Mouse (Mus musculus) kidney, postnatal 0 days (tissue): ENCODE measurements around the gene Gm20532. TPM values are rescaled to one million over a fixed set of nuclear protein-coding genes. Genes with fewer than 3 reads are reported as not detected.

ENCODE experiments used
- ATAC-seq: fragments of 200-750 bp; cut with Nextera tagmentation; replicated peaks from 2 replicates; pipeline ENCODE4 v1.8.0; 2017; ENCODE audit warnings: low read depth, moderate number of reproducible peaks, moderate TSS enrichment, moderate library complexity; ENCODE audit not compliant: low FRiP score
- DNase-seq: peaks from one replicate; pipeline ENCODE4 v3.0.0-alpha.2; 2016; ENCODE audit warnings: low spot score
- H3K27ac ChIP-seq: fragments of 300-500 bp; sonication (generic); 2 replicates; pipeline ENCODE4 v1.5.1; 2014; ENCODE audit warnings: mild to moderate bottlenecking
- H3K27me3 ChIP-seq: fragments of 300-500 bp; sonication (generic); 2 replicates; pipeline ENCODE4 v1.6.1; 2014; ENCODE audit warnings: low read length, mixed read lengths; ENCODE audit not compliant: insufficient read depth
- H3K36me3 ChIP-seq: fragments of 300-500 bp; sonication (generic); 2 replicates; pipeline ENCODE4 v1.6.1; 2014; ENCODE audit warnings: low read length, mixed read lengths; ENCODE audit not compliant: insufficient read depth
- H3K4me1 ChIP-seq: fragments of 300-500 bp; sonication (generic); replicated peaks from 2 replicates; pipeline ENCODE4 v1.6.1; 2014; ENCODE audit warnings: antibody characterized with exemption, low read length, mixed read lengths; ENCODE audit not compliant: insufficient read depth
- H3K4me2 ChIP-seq: fragments of 300-500 bp; sonication (generic); 2 replicates; pipeline ENCODE4 v1.6.1; 2014; ENCODE audit warnings: mild to moderate bottlenecking, low read length, moderate library complexity, mixed read lengths
- H3K4me3 ChIP-seq: fragments of 300-500 bp; sonication (generic); replicated peaks from 2 replicates; pipeline ENCODE4 v1.5.1; 2014; ENCODE audit warnings: low read depth, low read length
- H3K9ac ChIP-seq: fragments of 300-500 bp; sonication (generic); 2 replicates; pipeline ENCODE4 v1.6.1; 2014; ENCODE audit warnings: low read depth, low read length
- H3K9me3 ChIP-seq: fragments of 300-500 bp; sonication (generic); replicated peaks from 2 replicates; pipeline ENCODE4 v1.6.1; 2016; ENCODE audit warnings: low read length, inconsistent platforms, mixed read lengths
- CTCF ChIP-seq: IDR thresholded peaks from 2 replicates; pipeline ENCODE4 v1.5.1; 2016; ENCODE audit warnings: antibody characterized with exemption, low read depth, mild to moderate bottlenecking, moderate library complexity
- WGBS: fragments of 180-500 bp; shearing (Covaris S2); extraction: QIAGEN DNeasy Blood & Tissue Kit; methylation state at CpG from one replicate; pipeline ENCODE4 v1.1.7; 2014; 5-methylcytosine and 5-hydroxymethylcytosine counted together
- polyA plus RNA-seq: library from polyadenylated mRNA; unstranded; fragments of >200 nt; fragmentation: Nextera tagmentation; extraction: Ambion mirVana; gene quantifications from 2 replicates; pipeline ENCODE4 v1.2.1, GENCODE M21; 2015

Gm20532 gene
- polyA plus RNA-seq, 1 experiment from 2014 or later = not detected

DNA sequence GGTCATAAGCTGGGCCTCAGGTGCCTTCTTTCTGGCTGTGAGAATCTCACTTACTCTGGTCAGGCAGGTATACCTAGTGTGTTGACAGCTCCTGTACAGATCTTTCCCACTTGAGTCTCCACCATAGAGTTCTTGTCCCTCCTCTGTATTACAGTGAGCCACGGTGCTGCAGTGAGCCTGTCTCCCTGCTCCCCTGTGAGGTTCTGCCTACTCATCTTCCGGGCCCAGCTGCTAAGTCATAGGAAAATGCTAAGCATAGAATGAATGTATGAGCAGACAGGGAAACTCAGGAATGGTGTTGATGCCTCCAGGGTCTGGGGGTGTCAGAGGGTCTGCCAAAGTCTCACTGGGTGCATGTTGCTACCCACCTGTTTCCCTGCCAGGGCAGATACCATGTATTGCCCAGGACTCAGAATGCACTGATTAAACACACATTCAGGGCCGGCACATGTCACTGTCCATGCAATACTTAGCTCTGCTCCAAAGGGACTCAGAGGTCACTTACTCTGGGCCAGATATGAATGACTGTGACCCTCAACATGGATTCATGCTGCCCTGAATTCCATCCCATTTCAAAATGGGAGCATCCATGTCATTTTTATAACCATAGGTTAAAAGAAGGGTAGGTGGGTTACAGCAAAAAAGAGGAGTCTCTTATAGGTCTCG lies 29.2 kb downstream of the Gm20532 start:
- Histone ChIP-seq H3K9ac (no peak overlapping the region), H3K27ac (no peak overlapping the region), H3K4me2 (no peak overlapping the region), H3K9me3 (no peaks in the 10 kb centered on the region), H3K4me1 (no peaks in the 10 kb centered on the region), H3K27me3 (no peaks in the 10 kb centered on the region), H3K4me3 (no peak overlapping the region), H3K36me3 (no peaks in the 10 kb centered on the region)
- 77% methylated on average over 4 of the region's 4 CpGs for WGBS
- TF ChIP-seq CTCF = no peak
- no peak for DNase-seq
- no peak for ATAC-seq

DNA sequence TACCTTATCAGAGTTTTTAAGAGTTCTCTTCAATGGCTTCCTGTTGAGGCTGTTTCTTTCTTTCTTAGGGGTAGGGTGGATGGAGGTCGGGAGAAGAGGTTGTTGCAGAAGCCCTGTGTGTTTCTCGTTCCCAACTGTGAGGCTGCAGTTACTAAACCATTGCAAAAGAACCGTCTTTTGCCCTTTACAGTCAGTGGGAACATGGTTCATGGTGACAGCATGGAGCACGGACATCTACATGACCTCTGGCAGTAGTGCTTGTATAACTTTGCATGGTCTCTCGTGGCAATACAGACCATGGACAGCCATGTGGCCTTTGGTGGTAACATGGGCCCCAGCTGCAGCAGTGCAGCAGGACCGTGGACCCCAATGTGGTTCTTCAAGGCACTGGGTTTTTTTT lies 30.9 kb downstream of the Gm20532 start:
- Histone ChIP-seq H3K9ac (no peak overlapping the region), H3K4me1 (no peaks in the 10 kb centered on the region), H3K27ac (no peak overlapping the region), H3K9me3 (no peaks in the 10 kb centered on the region), H3K4me2 (no peak overlapping the region), H3K36me3 (no peaks in the 10 kb centered on the region), H3K4me3 (no peak overlapping the region), H3K27me3 (no peaks in the 10 kb centered on the region)
- DNase-seq = no peak
- no peak for TF ChIP-seq CTCF
- WGBS = 69% methylated on average over 6 of the region's 6 CpGs
- ATAC-seq = no peak

DNA sequence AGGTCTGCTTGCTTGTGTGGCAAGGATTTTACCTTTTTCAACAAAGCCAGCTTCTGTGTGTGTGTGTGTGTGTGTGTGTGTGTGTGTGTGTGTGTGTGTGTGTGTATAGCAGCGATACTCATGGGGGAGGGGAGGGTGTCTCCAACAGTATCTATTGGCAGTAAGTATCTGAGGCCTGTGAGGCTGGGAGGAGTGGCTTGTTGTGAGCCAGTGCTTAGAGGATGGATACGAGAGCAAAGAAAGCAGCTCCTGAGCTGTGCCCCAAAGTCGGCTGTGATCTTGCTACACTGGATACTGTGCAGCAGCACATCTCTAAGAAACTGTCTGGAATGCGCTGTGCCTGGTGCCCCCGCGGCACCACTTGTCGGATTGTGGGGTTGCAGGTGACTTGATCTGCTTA lies 31.5 kb downstream of the Gm20532 start:
- TF ChIP-seq CTCF = no peak
- no peak for ATAC-seq
- no peaks in the 10 kb centered on the region for H3K27me3 ChIP-seq
- WGBS = 57% methylated on average over 6 of the region's 7 CpGs
- H3K36me3 ChIP-seq = no peaks in the 10 kb centered on the region
- no peaks in the 10 kb centered on the region for H3K4me1 ChIP-seq
- no peak for DNase-seq
- no peak overlapping the region for H3K9ac ChIP-seq
- no peak overlapping the region for H3K27ac ChIP-seq
- H3K4me2 ChIP-seq = no peak overlapping the region
- H3K9me3 ChIP-seq = no peaks in the 10 kb centered on the region
- no peak overlapping the region for H3K4me3 ChIP-seq

DNA sequence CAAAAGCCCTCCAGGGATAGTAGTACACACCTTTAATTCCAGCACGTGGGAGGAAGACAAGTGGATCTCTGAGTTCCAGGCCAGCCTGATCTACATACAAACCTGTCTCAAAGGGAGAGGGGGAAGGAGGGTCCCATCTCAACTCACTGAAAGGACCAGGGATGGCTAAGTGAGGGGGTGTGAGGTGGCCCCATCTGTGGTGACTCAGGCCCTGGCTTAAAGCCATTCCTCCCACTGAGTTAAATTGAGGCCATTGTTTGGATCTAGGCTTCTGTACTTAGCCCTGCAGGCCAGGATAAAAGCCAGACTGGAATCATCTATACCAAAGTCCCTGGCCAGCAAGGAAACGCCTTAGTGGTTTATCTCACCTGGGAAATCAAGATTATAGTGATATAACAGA lies 34.8 kb downstream of the Gm20532 start:
- 37% methylated on average over 2 of the region's 2 CpGs for WGBS
- H3K36me3 ChIP-seq = no peaks in the 10 kb centered on the region
- H3K27ac ChIP-seq = no peak overlapping the region
- H3K9ac ChIP-seq = no peak overlapping the region
- H3K27me3 ChIP-seq = no peaks in the 10 kb centered on the region
- DNase-seq (no peak), ATAC-seq (no peak)
- no peak overlapping the region for H3K4me2 ChIP-seq
- no peaks in the 10 kb centered on the region for H3K9me3 ChIP-seq
- no peaks in the 10 kb centered on the region for H3K4me1 ChIP-seq
- no peak overlapping the region for H3K4me3 ChIP-seq
- TF ChIP-seq CTCF = no peak

DNA sequence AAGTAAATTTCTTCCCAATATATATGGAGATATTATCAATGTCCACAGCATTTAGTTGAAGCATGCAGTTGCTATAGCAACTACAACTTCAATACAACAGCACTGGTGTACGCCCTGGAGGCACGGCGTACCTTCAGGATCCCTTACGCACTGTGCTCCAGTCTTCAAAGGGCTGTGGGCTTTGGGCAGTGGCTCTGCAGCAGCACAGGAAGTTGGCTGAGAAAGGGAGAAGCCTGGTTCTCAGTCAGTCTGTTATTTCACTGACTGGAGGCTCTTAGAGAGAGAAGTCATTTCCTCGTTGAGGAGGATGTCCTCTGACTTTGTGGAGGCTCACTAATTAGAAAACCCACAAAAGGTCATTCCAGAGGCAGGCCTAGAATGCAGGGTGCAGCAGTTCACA lies 36.5 kb downstream of the Gm20532 start:
- Histone ChIP-seq H3K4me2 (no peak overlapping the region), H3K36me3 (no peaks in the 10 kb centered on the region), H3K27me3 (no peaks in the 10 kb centered on the region), H3K9ac (no peak overlapping the region), H3K27ac (no peak overlapping the region), H3K4me1 (0 out of 2 replicates have a peak, but pooled peaks cover 5% of the 10 kb centered on the region), H3K4me3 (no peak overlapping the region), H3K9me3 (no peaks in the 10 kb centered on the region)
- WGBS = 58% methylated on average over 5 of the region's 5 CpGs
- DNase-seq = no peak
- no peak for TF ChIP-seq CTCF
- ATAC-seq = no peak

DNA sequence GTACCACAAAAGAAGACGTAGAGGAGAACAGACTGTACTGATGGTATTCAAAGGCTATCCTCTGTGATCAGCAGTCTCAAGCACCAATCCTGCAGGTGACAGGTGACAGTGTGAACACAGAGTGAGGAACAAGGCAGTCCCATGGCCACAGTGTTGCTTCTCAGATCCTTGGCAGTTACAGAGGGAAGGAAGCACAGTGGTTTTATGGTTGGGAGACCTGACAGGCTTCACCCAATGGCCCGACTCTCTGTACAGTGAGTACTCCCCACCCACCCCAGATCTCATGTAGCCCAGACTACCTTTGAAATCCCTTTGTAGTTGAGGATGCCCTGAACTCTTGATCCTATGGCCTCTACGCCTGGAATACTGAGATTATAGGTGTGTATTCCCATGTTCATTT lies 39.0 kb downstream of the Gm20532 start:
- 80% methylated on average over 3 of the region's 3 CpGs for WGBS
- peaks cover 15% of the 10 kb centered on the region for H3K4me1 ChIP-seq
- no peak for DNase-seq
- no peaks in the 10 kb centered on the region for H3K9me3 ChIP-seq
- no peak for ATAC-seq
- H3K36me3 ChIP-seq = no peaks in the 10 kb centered on the region
- H3K4me2 ChIP-seq = no peak overlapping the region
- H3K27me3 ChIP-seq = no peaks in the 10 kb centered on the region
- no peak overlapping the region for H3K4me3 ChIP-seq
- no peak overlapping the region for H3K27ac ChIP-seq
- TF ChIP-seq CTCF = no peak
- H3K9ac ChIP-seq = no peak overlapping the region

DNA sequence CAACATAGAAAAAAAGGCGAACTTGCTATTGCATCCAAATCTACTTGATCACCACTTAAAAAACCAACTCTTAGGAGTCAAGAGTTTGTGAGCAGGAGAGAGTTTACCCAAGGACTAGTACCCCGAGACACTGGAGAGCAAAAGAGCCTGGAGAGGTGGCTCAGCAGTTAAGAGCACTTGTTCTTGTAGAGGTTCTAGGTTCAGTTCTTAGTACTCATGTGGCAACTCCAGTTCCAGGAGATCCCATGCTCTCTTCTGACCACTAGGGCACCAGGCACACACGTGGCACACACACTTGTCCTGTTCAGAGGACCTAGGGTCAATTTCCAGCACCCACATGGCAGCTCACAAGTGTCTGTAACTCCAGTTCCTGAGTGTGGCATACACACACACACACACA lies 39.6 kb downstream of the Gm20532 start:
- Histone ChIP-seq H3K4me3 (no peak overlapping the region), H3K36me3 (no peaks in the 10 kb centered on the region), H3K9ac (no peak overlapping the region), H3K27ac (no peak overlapping the region), H3K4me1 (peaks cover 15% of the 10 kb centered on the region), H3K4me2 (no peak overlapping the region), H3K27me3 (no peaks in the 10 kb centered on the region), H3K9me3 (no peaks in the 10 kb centered on the region)
- 65% methylated on average over 3 of the region's 3 CpGs for WGBS
- TF ChIP-seq CTCF = no peak
- no peak for DNase-seq
- ATAC-seq = no peak
